Mouse (Mus musculus) left cerebral cortex, adult 9 months (tissue): Measurements from ENCODE around the gene Acot12.

ENCODE experiments used
- DNase-seq, 2 experiments: peaks; one replicate each; pipeline ENCODE4 v3.0.0; 2022; ENCODE audit warnings: low spot score in 2 of 2

Acot12 gene

DNA sequence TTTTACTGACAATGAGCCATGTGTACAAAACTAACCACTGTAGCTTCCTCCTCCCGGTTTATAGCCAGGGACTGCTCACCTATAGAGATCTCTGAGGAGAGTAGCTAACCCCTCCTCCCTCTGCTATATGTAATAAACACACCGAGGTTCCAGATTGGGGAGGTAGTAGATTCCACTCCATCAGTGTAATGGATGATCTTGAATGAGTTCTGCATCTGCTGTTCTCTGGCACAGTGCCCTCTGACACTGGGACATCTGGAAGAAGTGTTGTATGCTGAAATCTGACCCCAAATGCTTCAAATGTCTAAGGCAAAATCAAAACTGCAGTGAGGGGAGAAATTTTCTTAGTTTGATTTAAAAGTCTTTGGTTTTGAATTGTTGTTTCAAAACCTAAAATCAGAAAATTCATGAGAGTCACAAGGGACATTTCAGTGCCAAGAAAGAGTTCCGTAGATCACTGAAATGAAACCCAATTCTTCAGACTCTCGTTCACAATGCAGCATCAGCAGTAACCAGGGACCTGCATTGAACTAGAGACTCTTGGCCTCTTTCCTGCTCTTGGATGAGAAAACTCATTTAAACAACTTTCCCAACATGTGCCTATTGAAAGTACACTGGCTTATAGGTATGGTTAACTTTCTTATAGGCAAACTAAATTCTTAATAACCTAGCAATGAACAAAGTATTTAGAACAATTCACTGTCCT is 83.7 kb downstream of the Acot12 start:
- no peak for DNase-seq

DNA sequence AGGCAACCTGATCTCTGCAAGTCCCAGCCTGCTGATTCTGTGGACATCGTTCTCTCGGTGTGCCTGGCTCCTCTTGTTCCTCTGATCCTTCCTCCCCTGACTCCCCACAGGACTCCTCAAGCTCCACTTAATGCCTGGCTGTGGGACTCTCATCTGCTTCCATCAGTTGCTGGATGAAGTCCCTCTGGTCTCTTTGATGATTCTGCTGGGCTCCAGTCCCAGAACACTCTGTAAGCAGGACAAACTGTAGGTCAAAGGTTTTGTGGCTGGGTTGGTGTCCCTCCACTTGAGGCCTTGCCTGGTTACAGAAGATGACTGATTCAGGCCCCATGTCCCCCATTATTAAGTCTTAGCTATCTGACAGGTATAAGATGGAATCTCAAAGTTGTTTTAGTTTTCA is 84.8 kb downstream of the Acot12 start:
- no peak for DNase-seq

DNA sequence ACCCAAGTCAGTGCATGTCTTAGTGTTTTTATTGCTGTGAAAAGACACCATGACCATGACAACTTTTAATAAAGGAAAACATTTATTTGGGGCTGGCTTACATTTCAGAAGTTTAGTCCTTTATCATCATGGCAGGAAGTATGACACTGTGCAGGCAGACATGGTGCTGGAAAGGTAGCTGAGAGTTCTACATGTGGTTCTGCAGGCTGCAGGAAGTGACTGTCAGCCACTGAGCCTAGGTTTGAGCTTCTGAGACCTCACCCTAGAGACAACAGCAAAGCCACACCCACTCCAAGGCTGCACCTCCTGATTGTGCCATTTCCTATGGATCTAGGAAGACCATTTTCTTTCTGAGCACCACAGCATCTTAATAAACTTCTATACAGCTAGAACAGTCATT is 86.6 kb downstream of the Acot12 start:
- DNase-seq: no peak
